Mouse (Mus musculus) lung, adult 2 months (tissue): Measurements from ENCODE around the gene Gm10985.

Source experiments
- CTCF ChIP-seq: fragments of 200-500 bp; IDR thresholded peaks from 2 replicates; pipeline ENCODE4 v1.5.1; 2011; ENCODE audit warnings: mild to moderate bottlenecking, low read length, control low read depth; ENCODE audit not compliant: insufficient read depth
- POLR2A ChIP-seq: fragments of 200-500 bp; IDR thresholded peaks from 2 replicates; pipeline ENCODE4 v1.6.1; 2011; ENCODE audit warnings: low read depth, mild to moderate bottlenecking, control low read depth, low read length, borderline replicate concordance; ENCODE audit errors: extremely low read depth

DNA sequence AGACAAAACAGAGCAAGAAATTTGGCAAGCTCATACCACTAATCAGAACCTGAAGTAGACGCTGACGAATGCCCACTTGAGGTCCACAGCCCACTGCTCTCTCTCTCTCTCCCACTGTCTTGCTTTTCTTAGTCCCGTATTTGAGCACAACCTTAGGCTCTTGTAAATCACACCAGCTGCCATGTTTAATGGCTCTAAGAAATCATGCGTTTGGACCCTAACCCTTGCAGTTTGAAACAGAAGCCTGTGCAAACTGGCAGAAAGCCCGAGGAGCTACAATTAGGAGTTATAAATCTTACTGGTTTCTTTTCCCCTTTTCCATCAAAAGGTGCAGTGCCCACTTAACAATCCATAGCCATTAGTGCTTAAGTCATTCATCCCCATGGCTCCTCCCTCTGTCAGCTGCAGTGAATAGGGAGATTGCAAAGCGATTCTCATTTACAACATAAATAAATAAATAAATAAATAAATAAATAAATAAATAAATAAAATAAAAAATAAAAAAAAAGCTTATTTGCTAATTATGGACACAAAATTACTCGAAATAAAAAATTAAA lies 31.4 kb upstream of the Gm10985 start:
- TF ChIP-seq POLR2A = no peak
- TF ChIP-seq CTCF = no peak
